Mouse (Mus musculus) ES-E14 (cell line): ENCODE results near the gene Chsy1.

Experiments
- CHD2 ChIP-seq: IDR thresholded peaks from 2 replicates; pipeline ENCODE4 v1.6.1; 2014; ENCODE audit warnings: mild to moderate bottlenecking, low read depth, low read length, inconsistent platforms
- ZNF384 ChIP-seq: IDR thresholded peaks from 2 replicates; pipeline ENCODE4 v1.6.1; 2012; ENCODE audit warnings: low read depth, low read length, inconsistent platforms

- no peak for TF ChIP-seq ZNF384
- no peak for TF ChIP-seq CHD2
Observed at GRCm38 (mm10) chr7:66187581-66188231, 78.4 kb downstream of the Chsy1 start.
